Mouse (Mus musculus): ENCODE measurements around the gene Ddx5. TPM values are rescaled to one million over a fixed set of nuclear protein-coding genes. Genes with fewer than 3 reads are reported as not detected.

Ddx5 gene
- polyA plus RNA-seq, 1 experiment = 493 TPM

GRCm38 (mm10) chr11:106773061-106773460 is 15.9 kb downstream of the Ddx5 start:
- Histone ChIP-seq H3K4me1 (ENCODE audit: control insufficient read depth, insufficient read depth, insufficient read length, low read length) (no peaks in the 10 kb centered on the region), H3K36me3 (ENCODE audit: control insufficient read depth, insufficient read depth, low read length) (peaks cover 67% of the 10 kb centered on the region), H3K27ac (ENCODE audit: insufficient read depth, low read depth, low read length) (no peak overlapping the region), H3K27me3 (ENCODE audit: control insufficient read depth, insufficient read depth, low read length) (no peaks in the 10 kb centered on the region), H3K4me3 (ENCODE audit: low read depth, low read length) (no peak overlapping the region)
- TF ChIP-seq POLR2A (IDR thresholded peaks at IDR 0.05; ENCODE audit: low read depth, low read length) = no peak
- TF ChIP-seq CTCF (IDR thresholded peaks at IDR 0.05; ENCODE audit: extremely low read depth, insufficient read length, insufficient replicate concordance, low read depth, low read length) = no peak
- WGBS = 93% methylated on average over 9 of the region's 9 CpGs

GRCm38 (mm10) chr11:106770195-106770974 is 18.6 kb downstream of the Ddx5 start:
- Histone ChIP-seq H3K4me1 (ENCODE audit: control insufficient read depth, insufficient read depth, insufficient read length, low read length) (no peaks in the 10 kb centered on the region), H3K27me3 (ENCODE audit: control insufficient read depth, insufficient read depth, low read length) (no peaks in the 10 kb centered on the region), H3K4me3 (ENCODE audit: low read depth, low read length) (no peak overlapping the region), H3K36me3 (ENCODE audit: control insufficient read depth, insufficient read depth, low read length) (peaks cover 78% of the 10 kb centered on the region), H3K27ac (ENCODE audit: insufficient read depth, low read depth, low read length) (no peak overlapping the region)
- TF ChIP-seq CTCF (IDR thresholded peaks at IDR 0.05; ENCODE audit: extremely low read depth, insufficient read length, insufficient replicate concordance, low read depth, low read length) (peak; percentile 26; the same call in 1 of the 2 replicates), POLR2A (IDR thresholded peaks at IDR 0.05; ENCODE audit: low read depth, low read length) (no peak)
- 82% methylated on average over 9 of the region's 9 CpGs for WGBS

GRCm38 (mm10) chr11:106767516-106767915 is 21.5 kb downstream of the Ddx5 start:
- Histone ChIP-seq H3K4me1 (ENCODE audit: control insufficient read depth, insufficient read depth, insufficient read length, low read length) (no peaks in the 10 kb centered on the region), H3K27ac (ENCODE audit: insufficient read depth, low read depth, low read length) (no peak overlapping the region), H3K36me3 (ENCODE audit: control insufficient read depth, insufficient read depth, low read length) (peaks cover 53% of the 10 kb centered on the region), H3K4me3 (ENCODE audit: low read depth, low read length) (no peak overlapping the region), H3K27me3 (ENCODE audit: control insufficient read depth, insufficient read depth, low read length) (no peaks in the 10 kb centered on the region)
- no peak for TF ChIP-seq POLR2A (IDR thresholded peaks at IDR 0.05; ENCODE audit: low read depth, low read length)
- TF ChIP-seq CTCF (IDR thresholded peaks at IDR 0.05; ENCODE audit: extremely low read depth, insufficient read length, insufficient replicate concordance, low read depth, low read length) = no peak
- WGBS = 97% methylated on average over 4 of the region's 4 CpGs

GRCm38 (mm10) chr11:106766611-106767162 is 22.3 kb downstream of the Ddx5 start:
- 90% methylated on average over 4 of the region's 4 CpGs for WGBS
- Histone ChIP-seq H3K36me3 (ENCODE audit: control insufficient read depth, insufficient read depth, low read length) (peaks cover 47% of the 10 kb centered on the region), H3K4me1 (ENCODE audit: control insufficient read depth, insufficient read depth, insufficient read length, low read length) (no peaks in the 10 kb centered on the region), H3K27ac (ENCODE audit: insufficient read depth, low read depth, low read length) (no peak overlapping the region), H3K27me3 (ENCODE audit: control insufficient read depth, insufficient read depth, low read length) (no peaks in the 10 kb centered on the region), H3K4me3 (ENCODE audit: low read depth, low read length) (no peak overlapping the region)
- TF ChIP-seq POLR2A (IDR thresholded peaks at IDR 0.05; ENCODE audit: low read depth, low read length) (no peak), CTCF (IDR thresholded peaks at IDR 0.05; ENCODE audit: extremely low read depth, insufficient read length, insufficient replicate concordance, low read depth, low read length) (no peak)

- TF ChIP-seq CTCF (IDR thresholded peaks at IDR 0.05; ENCODE audit: extremely low read depth, insufficient read length, insufficient replicate concordance, low read depth, low read length) (no peak), POLR2A (IDR thresholded peaks at IDR 0.05; ENCODE audit: low read depth, low read length) (no peak)
These were observed 26.2 kb downstream of the Ddx5 start for GRCm38 (mm10) chr11:106762800-106763185.

DNA sequence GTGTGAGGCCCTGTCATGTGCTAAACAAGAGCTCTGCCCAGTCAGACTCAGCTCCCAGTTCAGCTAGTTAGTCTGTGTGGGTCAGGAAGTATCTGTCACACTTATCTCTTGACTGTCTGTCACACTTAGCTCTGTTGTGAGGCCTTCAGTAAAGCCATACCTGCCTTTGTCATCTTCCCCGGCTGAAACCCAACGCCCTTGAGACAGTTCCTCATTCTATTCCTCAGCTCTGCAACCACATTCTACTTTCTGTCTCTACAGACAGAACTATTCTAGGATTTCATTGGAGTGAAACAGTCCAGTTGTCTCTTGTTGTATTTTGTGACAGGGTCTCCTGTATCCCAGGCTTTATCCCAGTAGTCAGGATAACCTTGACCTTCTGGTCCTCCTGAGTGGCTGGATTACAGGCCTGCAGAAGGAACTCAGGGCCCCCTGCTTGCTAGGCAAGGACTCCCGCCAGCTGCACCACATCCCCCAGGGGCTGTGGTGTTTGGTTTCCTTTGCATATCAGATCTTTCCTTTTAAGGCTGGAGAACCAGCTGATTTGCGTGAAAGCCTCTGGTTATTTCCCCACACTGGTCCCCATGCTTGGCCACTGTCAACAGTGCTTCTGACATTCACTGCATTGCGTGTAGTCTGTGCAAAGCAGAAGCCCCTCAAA is 26.7 kb downstream of the Ddx5 start:
- no peaks in the 10 kb centered on the region for H3K27me3 ChIP-seq (ENCODE audit: control insufficient read depth, insufficient read depth, low read length)
- peak overlapping the region; percentile 69 for H3K27ac ChIP-seq (ENCODE audit: insufficient read depth, low read depth, low read length)
- 65% methylated on average over 5 of the region's 5 CpGs for WGBS
- no peak overlapping the region for H3K4me3 ChIP-seq (ENCODE audit: low read depth, low read length)
- peaks cover 2% of the 10 kb centered on the region for H3K4me1 ChIP-seq (ENCODE audit: control insufficient read depth, insufficient read depth, insufficient read length, low read length)
- TF ChIP-seq CTCF (IDR thresholded peaks at IDR 0.05; ENCODE audit: extremely low read depth, insufficient read length, insufficient replicate concordance, low read depth, low read length) (no peak), POLR2A (IDR thresholded peaks at IDR 0.05; ENCODE audit: low read depth, low read length) (no peak)
- H3K36me3 ChIP-seq (ENCODE audit: control insufficient read depth, insufficient read depth, low read length) = peaks cover 16% of the 10 kb centered on the region

More at GRCm38 (mm10) chr11:106762800-106763185, 26.2 kb downstream of the Ddx5 start:
- Histone ChIP-seq H3K4me3 (ENCODE audit: low read depth, low read length) (no peak overlapping the region), H3K36me3 (ENCODE audit: control insufficient read depth, insufficient read depth, low read length) (peaks cover 21% of the 10 kb centered on the region), H3K27me3 (ENCODE audit: control insufficient read depth, insufficient read depth, low read length) (no peaks in the 10 kb centered on the region), H3K27ac (ENCODE audit: insufficient read depth, low read depth, low read length) (peak overlapping the region; percentile 86), H3K4me1 (ENCODE audit: control insufficient read depth, insufficient read depth, insufficient read length, low read length) (peaks cover 2% of the 10 kb centered on the region)
- 82% methylated on average over 9 of the region's 9 CpGs for WGBS

DNA sequence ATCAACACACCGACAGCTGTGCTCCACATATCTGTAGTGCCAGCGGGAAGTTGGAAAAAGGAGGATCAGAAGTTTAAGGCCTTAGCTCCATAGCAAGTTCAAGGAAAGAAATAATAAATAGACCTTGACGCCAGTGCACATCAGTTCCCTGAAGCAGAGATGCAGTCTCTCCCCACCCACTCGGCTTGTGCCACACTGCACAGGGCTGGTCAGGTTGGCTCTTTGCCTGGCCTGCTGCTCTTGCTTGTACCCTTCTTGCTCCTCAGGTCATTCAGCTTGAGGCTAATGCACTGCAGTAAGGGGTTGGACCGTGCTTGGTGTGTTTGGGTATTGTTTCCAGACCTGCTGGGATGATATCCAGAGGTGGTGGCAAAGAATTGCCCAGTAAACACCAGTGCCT is 28.5 kb downstream of the Ddx5 start:
- no peak for TF ChIP-seq CTCF (IDR thresholded peaks at IDR 0.05; ENCODE audit: extremely low read depth, insufficient read length, insufficient replicate concordance, low read depth, low read length)
- Histone ChIP-seq H3K27ac (ENCODE audit: insufficient read depth, low read depth, low read length) (0 out of 2 replicates have a peak overlapping the region, but pooled peaks have one; percentile 69), H3K27me3 (ENCODE audit: control insufficient read depth, insufficient read depth, low read length) (no peaks in the 10 kb centered on the region), H3K4me3 (ENCODE audit: low read depth, low read length) (no peak overlapping the region), H3K36me3 (ENCODE audit: control insufficient read depth, insufficient read depth, low read length) (peaks cover 2% of the 10 kb centered on the region), H3K4me1 (ENCODE audit: control insufficient read depth, insufficient read depth, insufficient read length, low read length) (peaks cover 2% of the 10 kb centered on the region)
- WGBS = 90% methylated on average over 5 of the region's 5 CpGs

Measured in small intestine, adult 2 months (tissue).